Mouse (Mus musculus) MEL-GATA-1-ER (cell line): ENCODE measurements around the gene Casz1.

Experiments used
- DNase-seq: peaks from one replicate; pipeline ENCODE4 v3.0.0-alpha.2; 2012; ENCODE audit warnings: low read depth; ENCODE audit errors: extremely low read depth

Gene Casz1

GRCm38 (mm10) chr4:148966132-148966531 is 161.9 kb downstream of the Casz1 start:
- no peak for DNase-seq

DNA sequence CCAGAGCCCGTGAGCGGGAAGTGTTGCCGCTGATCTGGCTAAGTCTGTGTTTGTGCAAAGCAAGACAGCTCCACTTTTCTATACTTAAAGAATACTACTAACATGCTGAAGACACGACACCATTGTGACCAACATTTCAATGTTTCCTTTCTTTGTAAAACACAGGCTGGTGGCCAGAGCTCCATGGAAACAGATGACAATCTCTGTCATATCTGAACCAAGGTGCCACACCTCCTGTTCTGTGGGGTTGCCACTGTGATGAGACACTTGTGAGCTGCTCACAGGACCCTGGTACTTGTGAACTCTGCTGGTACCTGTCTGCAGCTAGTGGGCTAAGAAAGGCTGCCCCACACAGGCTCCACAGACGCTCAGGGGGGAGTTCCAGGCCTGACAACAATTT is 164.6 kb downstream of the Casz1 start:
- no peak for DNase-seq

GRCm38 (mm10) chr4:148969610-148970009 is 165.4 kb downstream of the Casz1 start:
- DNase-seq, result no peak

GRCm38 (mm10) chr4:148970742-148971141 is 166.5 kb downstream of the Casz1 start:
- no peak for DNase-seq

DNA sequence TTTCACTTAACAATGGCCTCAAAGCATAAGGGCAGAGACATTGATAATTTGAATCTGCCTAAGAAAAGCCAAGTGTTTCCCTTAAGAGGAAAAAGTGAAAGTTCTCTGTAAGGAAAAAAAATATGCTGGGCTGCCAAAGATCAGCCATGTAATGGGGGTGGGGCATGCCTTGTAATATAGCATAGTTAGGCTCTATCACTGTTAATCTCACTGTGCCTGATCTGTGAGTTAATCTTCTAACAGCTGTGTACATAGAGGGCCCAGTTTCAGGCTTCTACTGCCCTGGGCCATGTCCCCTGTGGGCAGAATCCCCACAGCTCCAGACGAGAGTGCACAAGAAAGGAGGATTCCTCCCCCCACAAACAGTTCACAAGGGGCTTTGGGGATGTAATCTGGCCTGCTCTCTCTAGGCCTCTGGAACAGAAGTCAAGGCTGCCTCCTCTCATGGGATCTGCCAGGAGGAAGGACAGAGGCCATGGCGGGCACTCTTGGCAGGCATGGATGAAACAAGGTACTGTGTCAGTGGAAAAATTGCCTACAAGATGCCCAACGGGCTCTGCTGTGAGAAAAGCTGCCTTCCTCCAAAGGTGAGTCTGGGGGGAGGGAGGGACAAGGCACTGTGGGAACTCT is 167.5 kb downstream of the Casz1 start:
- DNase-seq, result no peak

DNA sequence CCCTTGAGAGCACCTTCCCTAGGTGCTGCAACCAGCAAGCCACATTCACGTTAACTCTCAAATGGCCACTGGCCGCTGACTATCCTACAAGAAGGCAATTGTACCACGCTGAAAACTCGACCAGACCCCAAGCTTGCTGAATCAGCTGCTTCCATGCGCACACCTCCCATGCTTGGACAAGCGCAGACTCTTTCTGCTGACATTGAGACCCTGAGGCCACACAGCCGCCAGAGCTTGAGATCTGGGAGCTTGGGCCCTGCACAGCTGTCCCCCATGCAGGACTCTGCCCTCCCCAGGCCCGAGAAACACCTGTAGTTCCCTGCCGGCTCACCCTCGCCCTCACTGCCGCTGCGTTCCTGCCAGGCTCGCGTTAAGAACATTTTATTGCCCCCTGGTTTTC is 168.5 kb downstream of the Casz1 start:
- no peak for DNase-seq

GRCm38 (mm10) chr4:148973387-148973786 is 169.2 kb downstream of the Casz1 start:
- DNase-seq, result no peak

DNA sequence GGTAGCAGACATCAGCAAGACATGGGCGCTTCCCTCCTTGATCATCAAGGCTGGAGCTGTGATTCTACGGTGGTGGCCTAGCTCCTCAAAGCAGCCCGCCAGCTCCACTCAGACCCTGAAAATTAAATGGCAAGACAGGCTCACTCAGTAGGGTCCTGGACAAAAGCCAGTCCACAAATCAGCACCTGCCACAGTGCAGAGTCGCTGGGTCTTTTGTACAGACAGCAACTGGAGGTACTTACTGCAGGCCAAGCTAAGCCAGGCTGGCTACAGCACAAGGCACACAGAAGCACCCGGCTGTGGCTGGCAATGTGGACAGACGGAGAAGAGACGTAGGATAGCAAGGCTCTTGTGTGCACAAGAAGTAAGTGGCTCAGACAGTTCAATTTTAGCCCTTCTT is 170.6 kb downstream of the Casz1 start:
- no peak for DNase-seq

GRCm38 (mm10) chr4:148978221-148978855 is 174.1 kb downstream of the Casz1 start:
- DNase-seq, result no peak

- no peak for DNase-seq
Observed at GRCm38 (mm10) chr4:148978926-148979325, 174.7 kb downstream of the Casz1 start.

- DNase-seq, result no peak
Observed at GRCm38 (mm10) chr4:148979837-148980236, 175.6 kb downstream of the Casz1 start.

DNA sequence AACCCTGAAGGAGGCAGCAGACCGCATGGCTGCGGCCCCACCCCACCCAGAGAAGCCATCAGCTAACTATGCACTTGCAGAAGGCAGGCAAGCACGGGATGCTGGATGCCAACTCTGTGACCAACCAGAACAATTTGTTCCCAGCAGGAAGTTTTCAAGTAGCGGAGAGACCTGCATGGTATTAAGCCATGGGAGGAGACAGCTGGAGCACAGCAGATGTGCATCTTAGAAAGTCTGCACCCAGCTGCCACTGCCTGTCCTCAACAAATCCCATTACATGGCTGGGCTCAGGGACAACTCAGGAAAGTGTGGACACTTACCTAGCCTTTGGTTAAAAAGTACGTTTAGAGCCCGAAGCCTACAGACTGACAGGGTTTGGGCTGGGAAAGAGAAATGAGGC is 178.0 kb downstream of the Casz1 start:
- no peak for DNase-seq

- no peak for DNase-seq
Observed at GRCm38 (mm10) chr4:148984701-148985540, 180.7 kb downstream of the Casz1 start.

DNA sequence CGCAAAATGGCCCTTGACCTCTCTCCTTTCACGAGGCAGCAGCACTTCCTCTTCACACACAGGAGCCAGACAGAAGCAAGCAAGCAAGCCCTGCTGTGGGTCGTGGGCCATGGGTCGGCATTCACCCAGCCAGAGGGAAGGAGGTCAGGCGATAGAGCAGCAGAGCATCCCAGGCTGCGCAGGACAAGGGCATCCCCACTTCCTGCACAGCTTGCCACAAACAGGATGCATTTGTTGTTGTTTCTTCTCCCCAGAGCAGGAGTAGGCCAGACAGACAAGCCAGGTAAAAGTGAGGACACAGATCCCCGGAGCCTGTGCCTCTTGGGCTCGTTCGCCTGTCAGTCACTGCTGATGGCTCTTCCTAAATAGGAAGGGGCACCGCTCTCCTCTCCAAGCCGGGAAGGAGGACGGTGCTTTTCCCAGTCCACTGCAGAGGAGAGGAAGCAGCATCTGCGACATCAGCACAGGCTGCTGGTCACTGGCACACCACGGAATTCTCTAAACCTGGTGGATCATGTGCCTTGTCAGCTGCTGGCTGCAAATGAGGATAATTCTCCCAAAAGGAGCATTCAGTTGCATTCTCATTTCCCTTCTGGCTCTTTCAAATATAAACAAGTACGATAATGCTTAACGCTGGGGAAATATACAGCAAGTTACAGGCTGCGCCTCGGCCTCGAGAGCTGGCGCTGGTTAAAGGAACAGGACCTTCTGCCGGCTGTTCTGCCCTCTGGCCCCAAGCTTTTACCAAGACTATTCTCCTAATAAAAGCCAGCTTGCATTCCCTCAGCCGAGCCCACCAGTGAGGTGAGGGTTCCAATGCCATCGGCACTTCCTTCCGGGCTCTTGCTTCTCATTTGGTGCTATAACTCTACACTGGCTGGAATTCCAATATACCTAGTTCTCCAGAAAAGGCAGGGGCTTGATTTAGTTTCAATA is 181.6 kb downstream of the Casz1 start:
- DNase-seq, result no peak

DNA sequence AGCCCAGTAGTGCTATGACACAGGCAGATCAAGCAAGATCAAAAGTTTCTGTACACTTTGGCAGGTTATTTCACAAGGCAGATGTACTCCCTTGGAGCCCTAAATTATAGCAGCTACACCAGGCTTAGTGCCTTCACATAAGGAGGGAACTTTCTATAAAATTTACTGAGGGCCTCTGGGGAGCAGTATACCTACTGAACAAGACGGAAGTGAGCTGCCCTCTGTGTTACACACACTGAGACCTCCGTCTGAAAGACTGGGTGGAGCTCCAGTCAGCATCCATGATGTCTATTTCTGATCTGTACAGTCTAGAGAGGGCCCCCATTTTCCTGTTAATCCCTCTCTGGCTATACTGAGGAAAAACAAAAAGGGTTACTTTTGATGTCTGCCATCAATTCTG is 185.8 kb downstream of the Casz1 start:
- no peak for DNase-seq

DNA sequence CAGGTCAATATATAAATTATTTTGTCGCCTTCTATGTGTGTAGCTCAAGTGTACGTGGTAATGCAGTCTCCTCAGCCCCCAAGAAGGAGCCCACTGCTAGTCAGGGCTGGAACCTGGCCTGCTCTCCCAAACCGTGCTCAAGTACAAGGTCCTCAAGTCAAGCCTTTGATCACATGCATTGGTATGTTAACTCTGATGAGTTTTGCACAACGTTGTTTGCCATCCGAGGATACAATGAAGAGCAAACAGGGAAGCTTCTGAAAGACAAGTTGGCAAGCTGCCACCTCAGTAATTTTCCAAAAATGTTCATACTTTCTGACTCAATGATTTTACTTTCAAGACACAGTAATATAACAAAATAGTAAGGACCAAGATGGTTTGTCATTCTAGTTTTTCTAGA is 189.7 kb downstream of the Casz1 start:
- no peak for DNase-seq

DNA sequence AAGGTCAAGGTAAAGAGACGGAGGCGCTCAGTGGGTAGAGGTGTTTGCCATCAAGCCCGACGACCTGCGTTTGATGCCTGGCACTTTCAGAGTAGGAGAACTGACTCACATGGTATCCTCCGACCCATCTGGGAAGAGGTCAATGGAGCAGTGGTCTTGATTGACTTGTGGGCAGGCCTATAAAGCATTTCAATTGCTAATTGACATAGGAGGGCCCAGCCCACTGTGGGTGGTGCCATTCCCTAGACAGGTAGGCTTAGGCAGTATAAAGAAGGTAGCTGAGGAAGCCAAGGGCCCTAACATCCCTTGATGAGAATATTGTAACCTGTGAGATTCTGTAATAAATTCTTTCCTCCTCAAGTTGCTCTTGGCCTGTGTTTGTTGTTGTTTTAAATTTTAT is 196.5 kb downstream of the Casz1 start:
- DNase-seq, result no peak

GRCm38 (mm10) chr4:149001515-149001914 is 197.3 kb downstream of the Casz1 start:
- DNase-seq, result no peak

DNA sequence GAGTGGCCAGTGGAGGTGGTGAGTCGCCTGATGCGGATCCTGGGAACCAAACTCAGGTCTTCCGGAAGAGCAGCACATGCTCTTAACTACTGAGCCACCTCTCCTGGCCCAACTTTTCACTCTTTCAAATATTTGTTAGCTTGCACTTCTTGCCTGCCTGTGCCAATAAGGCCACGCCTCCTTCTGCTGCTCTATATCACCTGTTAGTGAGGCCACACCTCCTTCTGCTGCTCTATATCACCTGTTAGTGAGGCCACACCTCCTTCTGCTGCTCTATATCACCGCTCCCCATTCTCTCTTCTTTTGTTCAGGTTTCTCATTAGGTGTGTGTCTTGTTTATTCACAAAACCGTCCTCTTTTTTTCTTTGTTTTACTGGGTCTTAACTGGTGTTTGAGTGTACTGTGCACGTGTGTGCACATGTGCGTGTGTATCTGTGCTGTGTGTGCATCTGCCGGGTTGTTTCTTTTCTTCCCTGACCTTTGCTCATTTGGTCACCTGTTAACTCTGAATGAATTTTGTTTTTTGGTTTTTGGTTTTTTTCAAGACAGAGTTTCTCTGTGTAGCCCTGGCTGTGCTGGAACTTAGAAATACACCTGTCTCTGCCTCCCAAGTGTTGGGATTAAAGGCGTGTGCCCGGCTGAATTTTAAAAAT is 198.3 kb downstream of the Casz1 start:
- DNase-seq, result no peak
